Mouse (Mus musculus) megakaryocyte progenitor cell, adult 5-6 weeks (primary cell): ENCODE measurements at regions not wholly inside any gene's neighbourhood (a gene's known extent, or its start where the extent isn't known, plus 50 kb on each side); places are given as distances from the start of the nearest gene placed in this dataset.

Experiments
- ATAC-seq: replicated peaks from 2 replicates; pipeline ENCODE4 v1.8.0; 2016; ENCODE audit warnings: mild to moderate bottlenecking, moderate TSS enrichment, inconsistent platforms; ENCODE audit not compliant: poor library complexity

DNA sequence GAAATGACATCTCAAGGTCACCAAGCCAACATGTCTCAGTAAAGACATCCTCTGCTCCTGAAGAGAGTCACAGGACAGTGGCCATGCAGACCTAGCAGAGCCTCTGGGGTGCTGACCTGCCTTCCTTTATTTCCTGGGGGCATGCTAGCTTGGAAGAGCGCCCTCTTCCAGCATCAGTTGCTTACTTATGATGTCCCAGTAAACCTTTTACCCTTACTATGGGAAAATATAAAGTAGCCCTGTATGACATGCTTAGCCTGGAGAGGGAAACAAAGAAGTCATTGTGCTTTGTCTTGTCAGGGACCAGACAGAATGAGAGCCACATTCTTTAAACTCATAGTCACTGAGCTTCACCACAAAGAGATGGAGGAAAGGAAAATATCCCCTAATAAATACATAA, 82.9 kb downstream of the Postn start:
- ATAC-seq, result no peak

DNA sequence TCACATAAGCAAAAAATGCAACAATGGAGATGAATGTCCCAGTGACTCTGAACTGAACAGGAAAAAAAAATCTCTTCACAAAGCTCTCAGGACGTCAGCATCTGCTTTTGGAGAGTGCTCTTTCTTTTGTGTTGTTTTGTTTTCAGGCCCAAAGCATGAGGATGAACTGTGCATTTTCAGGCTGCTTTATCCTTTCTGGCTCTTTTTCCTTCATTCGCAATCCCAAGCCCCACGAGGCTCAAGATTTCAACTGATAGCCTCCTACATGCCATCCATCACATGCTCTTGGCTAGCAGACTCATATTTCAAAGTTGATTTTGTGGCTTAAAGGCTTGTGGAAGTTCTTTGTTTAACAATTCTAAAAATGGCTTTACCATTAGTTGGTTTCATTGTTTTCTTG, 86.0 kb downstream of the Postn start:
- ATAC-seq, result no peak

DNA sequence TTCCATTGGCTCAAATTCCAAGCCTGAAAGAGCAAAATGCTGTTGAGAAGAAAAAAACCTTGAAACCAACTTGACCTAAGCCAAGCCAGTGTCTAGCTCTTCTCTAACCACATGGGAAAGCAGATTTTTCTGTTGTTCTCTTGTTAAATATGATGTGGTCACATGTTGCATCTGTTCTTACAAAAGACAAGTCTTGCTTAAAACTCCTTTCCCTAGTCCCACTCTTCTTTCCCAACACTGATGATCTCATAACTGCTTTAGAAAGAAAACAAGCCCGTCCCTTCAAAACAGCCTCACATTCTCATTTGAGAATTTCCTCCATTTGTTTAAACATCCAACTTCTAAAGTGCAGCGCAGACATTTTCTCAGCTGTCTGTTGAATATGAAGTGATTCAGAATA, 96.5 kb downstream of the Postn start:
- ATAC-seq, result peak; percentile 66

DNA sequence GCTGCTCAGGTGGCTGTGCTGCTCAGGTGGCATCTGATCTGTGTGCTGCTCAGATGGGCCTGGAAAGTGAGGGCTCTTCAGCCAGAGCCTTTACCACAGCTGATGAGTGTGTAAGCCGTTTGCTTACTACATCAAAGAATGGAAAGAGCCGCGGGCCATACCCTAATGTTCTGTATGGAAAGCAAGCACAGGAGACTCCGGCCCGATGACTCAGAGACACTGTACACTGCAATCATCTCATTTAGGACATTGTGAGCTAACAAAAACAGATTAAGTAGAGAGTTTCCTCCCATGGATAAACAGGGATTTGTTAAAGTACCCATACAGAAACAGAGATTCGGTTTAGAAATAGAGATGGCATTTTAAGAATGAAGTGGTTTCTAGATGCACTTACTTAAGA, 100.5 kb downstream of the Postn start:
- no peak for ATAC-seq

DNA sequence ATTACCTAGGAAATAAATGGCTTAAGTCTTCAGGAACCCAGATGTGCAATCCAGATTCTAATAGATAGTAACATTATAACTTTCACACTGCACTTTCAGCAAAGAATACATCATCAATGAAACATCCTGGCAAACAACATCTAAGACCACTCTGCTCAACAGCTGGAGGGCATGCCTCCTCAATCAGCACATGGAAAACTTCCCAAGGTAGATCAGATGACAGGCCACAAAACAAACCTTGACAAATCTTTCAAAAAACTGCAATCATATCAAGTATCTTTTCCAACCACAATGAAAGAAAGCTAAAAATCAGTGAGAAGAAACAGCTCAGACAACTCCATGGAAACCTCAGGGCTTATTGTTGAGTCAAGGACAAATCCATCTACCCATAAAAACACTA, 105.2 kb downstream of the Postn start:
- ATAC-seq, result no peak

DNA sequence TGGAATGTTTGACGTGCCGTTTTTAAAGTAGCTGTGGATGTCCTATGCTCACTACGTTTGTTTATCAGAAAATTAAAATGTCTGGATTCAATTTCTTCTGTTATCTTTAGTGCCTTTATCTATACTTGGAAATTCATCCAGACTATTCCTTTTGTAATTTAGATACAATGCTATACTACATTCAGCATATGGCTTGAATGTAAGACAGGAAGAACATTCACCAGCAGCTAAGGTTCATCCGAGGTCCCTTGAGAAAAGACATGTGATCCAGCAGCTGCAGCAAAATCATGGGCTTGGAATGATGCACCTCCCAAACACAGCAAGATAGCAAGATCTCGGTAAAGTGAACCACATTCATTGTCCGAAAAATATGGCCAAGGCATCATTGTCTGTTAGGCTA, 113.3 kb downstream of the Postn start:
- no peak for ATAC-seq

DNA sequence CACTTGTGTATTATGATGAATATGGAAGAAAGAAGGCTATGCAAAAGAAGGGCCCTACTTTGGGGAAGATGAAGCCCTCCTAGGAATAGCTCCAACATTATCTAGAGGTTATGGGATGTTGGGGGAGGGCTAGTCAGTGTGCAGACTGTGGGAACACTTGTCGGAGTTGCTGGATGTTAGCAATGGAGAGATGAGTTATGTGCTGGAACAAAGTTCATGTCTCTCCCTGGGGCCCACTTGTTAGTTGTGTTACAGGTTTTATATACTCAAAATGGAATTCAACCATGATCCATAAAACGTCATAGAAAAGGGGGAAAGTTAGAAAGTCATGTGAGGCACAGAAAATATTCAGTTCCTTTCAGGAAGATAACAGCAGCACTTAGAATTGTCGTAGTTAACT, 115.0 kb downstream of the Postn start:
- ATAC-seq, result no peak

DNA sequence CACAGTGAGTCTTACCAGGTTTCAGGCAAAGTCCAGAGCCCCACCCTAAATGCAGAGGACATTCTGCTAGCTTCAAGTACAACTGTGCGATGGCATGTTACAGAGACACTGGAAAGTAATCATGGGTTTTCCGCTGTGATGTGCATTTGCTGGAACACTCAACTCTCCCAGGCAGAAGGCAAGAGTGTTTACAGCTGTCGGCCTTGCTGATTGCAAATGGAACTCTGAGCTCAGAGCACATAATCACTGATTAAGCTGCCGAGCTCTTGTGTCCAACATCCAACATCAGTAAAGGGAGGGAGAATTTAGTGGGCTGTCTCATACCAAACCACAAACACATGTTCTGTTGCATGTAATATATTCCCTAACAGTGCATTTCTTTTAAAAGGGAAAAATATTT, 117.1 kb downstream of the Postn start:
- ATAC-seq, result no peak

DNA sequence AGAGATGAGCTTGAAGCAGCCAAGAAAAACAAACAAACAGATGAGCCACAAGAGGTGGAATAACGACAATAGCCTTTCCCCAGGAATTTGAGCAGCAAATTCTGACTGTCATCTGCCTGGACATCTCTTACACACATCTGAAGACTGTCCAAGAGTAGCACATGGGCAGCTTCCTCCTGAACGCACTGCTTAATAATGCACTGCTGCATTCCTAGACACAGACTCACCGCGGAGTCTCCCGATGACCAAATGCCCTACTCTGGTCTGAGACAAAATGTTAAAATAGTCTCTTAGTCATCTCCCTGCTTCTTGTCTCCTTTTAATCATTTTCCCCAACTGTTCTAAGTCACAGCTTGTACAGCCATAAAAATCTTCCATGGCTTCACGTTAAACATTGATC, 119.3 kb downstream of the Postn start:
- no peak for ATAC-seq

DNA sequence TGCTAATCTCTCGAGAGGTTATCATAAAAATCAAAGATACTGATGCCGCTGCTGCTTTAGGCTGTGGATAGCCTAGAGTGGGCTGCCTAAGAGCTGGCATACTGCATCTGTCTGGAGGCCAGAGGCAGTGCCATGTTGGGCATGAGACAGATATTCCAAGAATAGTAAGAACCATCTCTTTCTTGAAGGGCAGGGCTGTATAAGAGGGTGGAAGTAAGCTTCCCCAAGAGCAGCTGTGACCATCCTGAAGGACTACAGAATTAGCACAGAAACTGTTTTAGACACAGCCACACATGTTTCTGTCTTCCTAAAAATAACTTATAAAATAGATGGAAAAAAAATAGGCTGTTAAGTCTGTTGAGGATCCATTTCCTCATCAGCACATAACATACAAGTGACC, 126.4 kb downstream of the Postn start:
- ATAC-seq, result no peak

DNA sequence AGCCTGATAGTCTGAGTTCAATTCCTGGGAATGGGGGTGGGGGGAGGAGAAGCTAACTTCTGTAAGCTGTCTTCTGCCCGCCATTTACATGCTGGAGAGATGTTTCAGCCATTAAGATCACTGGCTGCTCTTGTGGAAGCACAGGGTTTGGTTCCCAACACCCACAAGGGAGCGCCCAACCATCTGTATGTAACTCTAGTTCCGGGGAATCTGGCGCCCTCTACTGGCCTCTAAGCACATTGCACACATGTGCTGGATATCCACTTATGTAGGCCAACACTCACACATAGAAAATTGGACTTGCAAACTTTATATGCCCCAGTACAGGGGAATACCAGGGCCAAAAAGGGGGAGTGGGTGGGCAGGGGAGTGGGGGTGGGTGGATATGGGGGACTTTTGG, 126.9 kb downstream of the Postn start:
- peak; percentile 54; the same call in 1 of the 2 replicates for ATAC-seq

DNA sequence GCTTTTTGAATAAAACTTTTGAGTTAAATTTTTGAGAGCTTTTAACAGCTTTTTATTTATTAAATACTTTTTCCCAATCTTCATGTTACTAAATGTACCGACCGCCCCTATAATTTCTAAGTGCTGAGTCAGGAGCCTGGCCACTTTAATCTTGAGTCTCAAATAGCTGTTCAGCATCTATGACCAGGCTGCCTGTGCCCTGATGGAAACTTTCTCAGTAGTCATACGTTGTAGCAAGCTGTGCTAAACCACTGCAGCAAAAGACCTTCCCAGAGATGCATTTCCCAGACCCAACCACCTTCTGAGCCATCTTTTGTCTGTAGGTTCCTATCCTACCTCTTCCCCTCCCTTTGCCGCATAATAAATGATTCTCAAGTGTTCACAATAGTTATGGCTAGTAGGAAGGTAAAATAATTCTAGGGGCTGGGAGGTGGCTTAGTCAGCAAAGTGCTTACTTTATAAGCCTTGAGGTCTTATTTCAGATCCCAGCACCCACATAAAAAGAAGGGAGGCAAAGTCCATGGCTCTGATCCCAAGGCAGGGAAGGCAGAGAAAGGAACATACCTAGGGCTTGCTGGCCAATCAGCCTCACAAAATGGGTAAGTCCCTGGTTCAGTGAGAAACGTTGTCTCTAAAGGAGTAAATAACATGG, 129.5 kb downstream of the Postn start:
- ATAC-seq, result no peak

DNA sequence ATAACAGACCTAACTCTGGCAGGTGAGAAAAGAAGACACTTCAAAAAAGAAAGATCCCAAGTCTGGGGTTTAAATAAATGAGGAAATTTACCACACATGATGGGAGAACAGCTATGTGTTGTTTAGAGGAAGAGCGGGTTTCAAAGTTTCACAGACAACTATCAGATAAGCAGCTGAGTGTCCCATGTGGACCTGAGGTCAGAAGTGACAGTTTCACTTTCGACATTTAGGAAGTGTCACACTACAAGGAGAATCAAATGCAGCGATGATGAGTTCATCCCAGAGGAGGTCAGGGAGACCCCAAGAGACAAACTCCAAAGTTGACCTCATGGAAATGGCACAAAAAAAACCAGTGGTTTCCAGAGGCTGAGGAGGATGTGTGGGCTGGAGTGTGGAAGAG, 132.7 kb downstream of the Postn start:
- peak; percentile 87 for ATAC-seq

DNA sequence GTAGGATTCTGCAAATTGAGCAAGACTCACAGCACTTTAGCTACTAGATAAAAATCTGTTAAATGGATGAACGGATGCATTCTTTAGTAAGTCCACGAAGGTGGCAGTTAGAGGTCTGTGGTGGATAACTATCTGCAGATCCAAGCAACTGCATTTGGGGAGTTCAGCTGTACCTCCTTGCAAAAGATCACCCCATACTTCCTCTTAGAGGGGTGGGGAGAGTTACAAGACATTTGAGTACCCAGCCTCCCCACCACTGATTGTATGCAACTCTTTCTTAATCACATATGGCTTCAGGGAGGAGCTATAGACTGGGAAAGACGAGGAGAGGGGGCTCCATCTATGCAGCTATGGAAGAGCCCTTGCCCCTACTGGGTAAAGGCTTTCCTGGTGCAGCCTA, 144.1 kb downstream of the Postn start:
- ATAC-seq, result peak; percentile 99

DNA sequence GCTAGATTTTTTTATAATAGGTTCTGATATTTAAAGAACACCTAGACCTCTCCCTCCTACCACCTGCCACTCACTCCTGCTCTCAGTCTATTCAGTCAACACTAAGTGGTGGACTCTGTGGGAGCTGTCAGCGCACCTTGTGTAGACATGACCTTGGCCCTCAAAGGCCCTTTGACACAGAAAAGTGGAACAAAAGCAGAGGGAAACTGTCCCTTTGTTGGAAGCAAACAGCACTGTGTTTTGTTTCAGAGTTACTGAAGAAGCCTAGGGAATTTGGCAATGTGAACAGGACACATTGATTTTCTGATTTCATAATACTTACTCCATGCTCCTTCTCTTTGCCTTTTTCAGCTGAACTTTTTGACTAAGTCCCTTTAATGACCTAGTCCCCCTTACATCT, 146.7 kb downstream of the Postn start:
- no peak for ATAC-seq

DNA sequence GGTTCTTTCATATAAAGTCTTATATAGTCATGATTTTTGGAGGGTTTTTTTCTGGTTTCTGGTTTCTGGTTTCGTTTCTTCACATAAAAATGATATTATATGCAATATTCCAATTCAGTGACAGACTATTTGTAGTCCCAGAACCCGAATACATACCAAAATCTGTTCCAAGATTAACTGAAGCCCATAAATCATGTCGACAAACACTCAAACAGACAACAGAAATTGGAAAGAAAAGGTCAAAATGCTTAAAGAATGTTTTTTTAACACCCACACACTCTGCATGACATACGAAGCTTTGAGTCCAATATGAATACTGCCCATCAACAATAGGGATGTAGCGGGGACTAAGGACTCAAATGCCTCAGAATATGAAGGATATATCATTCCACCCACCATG, 148.0 kb downstream of the Postn start:
- ATAC-seq, result no peak

DNA sequence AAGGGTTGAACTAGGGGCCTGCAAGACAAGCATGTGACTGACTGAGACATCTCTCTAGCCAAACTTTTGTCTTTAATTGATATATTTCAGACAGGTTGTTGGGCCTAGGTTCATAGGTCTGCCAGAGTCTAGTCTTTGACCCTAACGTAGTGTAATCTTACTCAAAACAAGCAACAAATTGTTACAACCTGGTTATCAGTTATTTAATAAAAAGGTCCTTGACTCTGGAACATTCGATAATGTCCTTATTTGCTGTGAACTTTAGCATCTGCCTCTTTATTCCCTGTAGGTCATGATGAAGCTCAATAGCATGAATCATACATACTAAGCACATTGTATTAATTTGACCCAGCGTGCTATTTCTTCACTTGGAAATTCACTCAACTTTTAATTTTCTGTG, 156.3 kb downstream of the Postn start:
- ATAC-seq, result no peak

DNA sequence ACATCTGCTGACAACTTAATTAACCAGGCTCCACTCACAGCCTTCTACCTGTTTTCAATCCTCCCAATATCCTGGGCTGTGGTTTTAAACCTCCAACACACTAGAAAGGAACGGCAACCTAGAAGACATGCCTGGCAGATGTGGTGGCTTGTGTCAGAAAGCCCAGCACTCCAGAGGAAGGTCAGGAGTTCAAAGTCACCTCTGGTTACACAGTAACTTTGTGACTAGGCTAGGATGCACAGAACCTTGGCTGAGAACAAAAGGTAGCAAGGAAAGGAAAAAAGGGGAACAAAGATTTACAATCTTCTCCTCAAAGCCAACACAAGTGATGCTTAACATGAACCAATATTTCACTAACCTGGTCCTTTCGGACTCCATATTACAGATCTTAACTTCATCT, 161.8 kb downstream of the Postn start:
- no peak for ATAC-seq

DNA sequence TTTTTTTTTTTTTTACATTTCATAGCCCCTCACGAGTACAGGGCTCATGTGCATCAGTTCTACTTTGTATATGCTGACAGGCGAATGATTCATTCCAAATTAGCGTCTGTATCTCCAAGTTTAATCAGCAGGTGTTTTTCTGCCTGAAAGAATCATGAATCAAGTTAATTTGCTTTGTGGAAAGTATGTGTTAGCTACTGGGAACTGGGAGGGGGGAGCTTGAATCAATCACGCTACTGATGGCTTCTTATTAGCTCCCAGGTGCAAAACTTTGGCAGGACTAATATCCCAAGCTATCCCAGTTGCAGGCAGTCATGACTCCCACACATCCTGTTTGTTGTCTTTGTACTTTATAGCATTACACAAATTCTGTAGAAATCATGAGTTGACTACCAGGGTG, 165.7 kb downstream of the Postn start:
- ATAC-seq, result no peak

DNA sequence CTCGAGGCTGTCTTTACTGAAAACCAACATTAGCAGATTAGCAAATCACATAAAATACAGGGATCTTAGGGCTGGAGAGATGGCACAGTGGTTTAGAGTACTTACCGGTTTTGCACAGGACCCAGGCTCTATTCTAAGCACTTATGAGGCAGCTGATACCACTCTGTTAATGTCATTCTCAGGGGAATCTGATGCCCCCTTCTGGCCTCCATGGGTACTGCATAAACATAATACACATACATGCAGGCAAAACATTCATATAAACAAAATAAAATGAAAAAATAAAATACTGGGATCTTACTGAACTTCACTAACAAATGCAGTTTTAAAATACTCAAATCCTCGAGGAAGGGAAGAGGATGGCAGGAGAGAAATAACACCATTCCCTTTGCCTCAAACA, 164.3 kb upstream of the Supt20 start:
- ATAC-seq, result no peak

DNA sequence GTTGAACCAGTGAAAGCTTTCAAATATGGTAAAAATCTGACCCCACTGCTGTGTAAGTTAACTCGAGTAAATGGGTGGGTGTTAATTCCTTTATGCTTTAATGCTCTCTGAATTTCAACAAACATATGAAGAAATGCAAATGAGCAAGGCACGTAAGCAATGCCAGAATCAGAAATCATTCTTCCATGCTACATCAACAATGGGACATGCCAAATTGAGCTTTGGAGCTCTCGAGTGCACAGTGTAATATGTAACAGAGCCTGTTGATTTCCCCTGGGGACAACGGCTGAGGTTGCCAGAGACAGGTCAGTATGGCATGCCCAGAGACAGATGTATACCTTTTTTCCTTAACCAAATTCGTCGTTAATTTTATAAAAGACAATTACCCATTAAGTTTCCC, 162.4 kb upstream of the Supt20 start:
- ATAC-seq, result no peak

DNA sequence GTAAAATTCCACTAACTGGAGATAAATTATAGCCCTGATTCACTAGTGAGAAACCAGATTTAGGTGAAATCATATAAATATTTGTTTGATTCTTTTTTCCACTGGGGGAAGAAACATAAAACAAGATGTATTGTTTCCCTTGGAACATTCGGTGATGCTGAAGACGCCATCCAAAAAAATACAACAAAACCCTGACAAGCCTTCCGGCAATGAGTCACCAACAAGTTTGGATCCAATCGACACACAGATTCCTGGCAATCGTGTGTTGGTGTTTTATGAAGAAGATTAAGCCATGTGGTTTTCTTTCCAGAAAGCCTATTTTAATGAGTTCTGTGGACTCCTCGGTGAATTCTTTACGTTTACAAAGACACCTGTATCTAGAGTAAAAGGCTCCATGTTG, 157.2 kb upstream of the Supt20 start:
- ATAC-seq, result no peak

DNA sequence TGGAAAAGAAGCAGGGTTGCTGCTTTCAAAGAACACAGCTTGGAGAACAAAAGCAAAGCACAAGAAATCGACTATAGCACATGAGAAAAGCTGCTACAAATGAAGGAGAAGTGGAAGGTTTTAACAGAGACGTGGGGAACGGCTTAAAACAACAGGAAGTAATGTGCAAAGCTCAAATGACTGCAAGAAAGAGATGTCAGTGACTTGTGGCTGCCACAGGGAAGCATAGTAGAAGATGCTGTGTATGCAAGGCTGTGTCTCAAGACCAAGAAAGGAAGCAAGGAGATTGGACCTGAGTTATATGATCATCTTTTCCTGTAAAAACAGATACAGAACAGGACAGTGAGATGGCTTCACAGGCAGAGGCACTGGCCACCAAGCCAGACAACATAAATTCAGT, 154.6 kb upstream of the Supt20 start:
- peak; percentile 69 for ATAC-seq
